Mouse (Mus musculus) CH12.LX (cell line): Measurements from ENCODE around the gene Efna3.
A peak's percentile ranks its signal among the peaks of the same experiment; 100 is the strongest.

ENCODE experiments used
- CTCF ChIP-seq, 2 experiments: IDR thresholded peaks in 1 of 2; conservative IDR thresholded peaks in 1 of 2; 2 replicates each; pipeline ENCODE4 v1.5.1; 2011 to 2012; ENCODE audit warnings: low read depth in 2 of 2, low read length in 2 of 2, improper control_type of control experiment in 1 of 2, inconsistent platforms in 1 of 2, mild to moderate bottlenecking in 1 of 2, moderate library complexity in 1 of 2
- TCF12 ChIP-seq: IDR thresholded peaks from 2 replicates; pipeline ENCODE4 v1.6.1; 2014; ENCODE audit warnings: low read depth, mild to moderate bottlenecking, inconsistent platforms, low read length, improper control_type of control experiment
- ZKSCAN1 ChIP-seq: IDR thresholded peaks from 2 replicates; pipeline ENCODE4 v1.6.1; 2012; ENCODE audit warnings: low read depth, inconsistent platforms, low read length, improper control_type of control experiment, borderline replicate concordance

- no peak for TF ChIP-seq TCF12
- TF ChIP-seq ZKSCAN1: no peak
- TF ChIP-seq CTCF (conservative IDR thresholded peaks at IDR 0.05 in 1 of 2, IDR thresholded peaks at IDR 0.05 in 1 of 2; ENCODE audit: low read depth in 2 of 2, low read length in 2 of 2): peak; percentile 85 to 91; a peak in 3 of 4 replicates
Measured at GRCm38 (mm10) chr3:89354816-89355511, 32.2 kb upstream of the Efna3 start.
